Mouse (Mus musculus) ovary, adult 10 weeks (tissue): ENCODE data around the gene Olfr1226. TPM values are rescaled to one million over a fixed set of nuclear protein-coding genes. Genes with fewer than 3 reads are reported as not detected.

ENCODE experiments used
- polyA plus RNA-seq: library from polyadenylated mRNA; stranded (reverse); fragments of 350-450 nt; fragmentation: Illumina TruSeq; extraction: RNeasy Lipid Tissue Mini Kit (QIAGEN cat#74804); gene quantifications from one replicate; pipeline ENCODE4 v1.2.3, GENCODE M21; 2014

Olfr1226 gene
- polyA plus RNA-seq: not detected

GRCm38 (mm10) chr2:89199948-89200347, at the start of gene Olfr1226:
Gene Olfr1226 (minus strand): TSS chr2:89200048.

GRCm38 (mm10) chr2:89174569-89174968, 25.3 kb downstream of the Olfr1226 start, which contains the start of gene Olfr1225:
Gene Olfr1225 (minus strand): TSS chr2:89174669.

GRCm38 (mm10) chr2:89163991-89164390, 35.9 kb downstream of the Olfr1226 start, which contains the start of gene Olfr1224-ps1:
Gene Olfr1224-ps1 (minus strand): TSS chr2:89164091.

GRCm38 (mm10) chr2:89151460-89151859, 48.4 kb downstream of the Olfr1226 start, which contains the start of gene Olfr1223:
Gene Olfr1223 (minus strand): TSS chr2:89151560.

Other genes starting within 250 kb of the Olfr1226 start
- not detected for gene Olfr1212, start 246.1 kb downstream of the Olfr1226 start, polyA plus RNA-seq
- gene Gm13762, start 219.8 kb downstream of the Olfr1226 start, polyA plus RNA-seq: not detected
- not detected for gene Olfr1214, start 207.4 kb downstream of the Olfr1226 start, polyA plus RNA-seq
- gene Olfr1215, start 193.1 kb downstream of the Olfr1226 start, polyA plus RNA-seq: not detected
- gene Olfr1216, start 181.7 kb downstream of the Olfr1226 start, polyA plus RNA-seq: not detected
- gene Olfr1217, start 168.0 kb downstream of the Olfr1226 start, polyA plus RNA-seq: not detected
- not detected for gene Olfr1218, start 138.9 kb downstream of the Olfr1226 start, polyA plus RNA-seq
- not detected for gene Olfr1219, start 116.5 kb downstream of the Olfr1226 start, polyA plus RNA-seq
- gene Olfr1220, start 93.2 kb downstream of the Olfr1226 start, polyA plus RNA-seq: not detected
- gene Olfr1221, start 82.8 kb downstream of the Olfr1226 start, polyA plus RNA-seq: not detected
- not detected for gene Olfr1222, start 67.0 kb downstream of the Olfr1226 start, polyA plus RNA-seq
- not detected for gene Olfr1223, start 48.5 kb downstream of the Olfr1226 start, polyA plus RNA-seq
- gene Olfr1224-ps1, start 36.0 kb downstream of the Olfr1226 start, polyA plus RNA-seq: not detected
- gene Olfr1225, start 25.4 kb downstream of the Olfr1226 start, polyA plus RNA-seq: not detected
- not detected for gene Olfr1228, start 54.0 kb upstream of the Olfr1226 start, polyA plus RNA-seq
- gene Olfr1229, start 88.0 kb upstream of the Olfr1226 start, polyA plus RNA-seq: not detected
- not detected for gene Olfr1230, start 97.2 kb upstream of the Olfr1226 start, polyA plus RNA-seq
- not detected for gene Olfr1231, start 107.0 kb upstream of the Olfr1226 start, polyA plus RNA-seq
- gene Olfr1232, start 129.6 kb upstream of the Olfr1226 start, polyA plus RNA-seq: not detected
- gene Olfr1233, start 142.3 kb upstream of the Olfr1226 start, polyA plus RNA-seq: not detected
- not detected for gene Olfr1234, start 164.8 kb upstream of the Olfr1226 start, polyA plus RNA-seq
- gene Olfr1238, start 209.6 kb upstream of the Olfr1226 start, polyA plus RNA-seq: not detected
- gene Olfr1239, start 220.4 kb upstream of the Olfr1226 start, polyA plus RNA-seq: not detected
- gene Olfr1240, start 243.0 kb upstream of the Olfr1226 start, polyA plus RNA-seq: not detected